Mouse (Mus musculus) bone marrow macrophage, adult 2 months (primary cell): ENCODE measurements around the gene Rab11fip4.

ENCODE experiments used
- CTCF ChIP-seq: IDR thresholded peaks from 2 replicates; pipeline ENCODE4 v1.5.1; 2012; ENCODE audit warnings: low read depth, mild to moderate bottlenecking, low read length, moderate library complexity
- POLR2A ChIP-seq: IDR thresholded peaks from 2 replicates; pipeline ENCODE4 v1.6.1; 2012; ENCODE audit warnings: mild to moderate bottlenecking, low read depth, low read length, borderline replicate concordance

DNA sequence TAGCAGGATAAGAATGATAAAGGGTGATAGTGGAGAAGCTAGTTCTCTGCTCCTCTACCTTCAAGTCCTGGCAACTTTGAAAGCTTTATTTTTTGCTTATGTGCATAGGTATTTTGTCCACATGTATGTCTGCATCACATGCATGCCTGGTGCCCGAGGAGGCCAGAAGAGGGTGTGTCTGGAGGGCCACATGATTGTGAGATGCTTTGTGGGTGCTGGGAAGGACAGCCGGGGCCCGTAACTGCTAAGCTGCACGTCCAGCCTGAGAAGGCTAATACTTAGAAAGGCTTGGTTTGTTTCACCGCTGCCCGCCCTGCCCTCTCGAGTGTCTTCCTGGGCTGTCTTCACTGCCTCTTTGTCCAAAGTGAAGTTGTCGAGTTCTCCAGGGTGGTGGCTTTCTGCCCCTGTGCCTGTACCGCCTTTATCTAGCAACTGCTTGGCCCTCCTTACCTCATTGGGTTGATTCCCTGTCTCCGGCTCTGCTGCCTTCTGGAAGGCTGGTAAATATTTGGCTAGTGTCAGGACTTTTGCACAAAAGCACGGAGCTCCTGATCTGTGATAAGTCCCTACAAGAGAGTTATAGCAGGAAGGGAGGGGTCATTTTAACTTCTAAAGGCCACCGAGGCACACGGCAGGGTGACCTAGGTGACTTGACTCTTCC lies 123.2 kb downstream of the Rab11fip4 start:
- TF ChIP-seq CTCF (no peak), POLR2A (no peak)
